Comparison of ENCODE assay signal across 8 mouse cellular contexts in genomic region chr12:74320318-74320717, GRCm38 (mm10). TPM values are rescaled to one million over a fixed set of nuclear protein-coding genes. Genes with fewer than 3 reads are reported as not detected.
DNase-seq lines count a peak whose midpoint lies in the region; ATAC-seq and TF ChIP-seq lines count a peak whose summit lies in the region.

No protein-coding gene starts in this region.

- no peaks in the 10 kb centered on the region for H3K36me3 ChIP-seq in G1E (replicated peaks)
- H3K36me3 ChIP-seq in small intestine, adult 2 months (ENCODE audit: control insufficient read depth, insufficient read depth, low read length), result no peaks in the 10 kb centered on the region

- no peak for TF ChIP-seq POLR2A in small intestine, adult 2 months (IDR thresholded peaks at IDR 0.05; ENCODE audit: low read depth, low read length)

- 13% methylated on average over 10 of the region's 10 CpGs for WGBS in small intestine, adult 2 months

- no peak overlapping the region for H3K27ac ChIP-seq in small intestine, adult 2 months (ENCODE audit: insufficient read depth, low read depth, low read length)

- peak; percentile 75 for DNase-seq in CD4-positive, CD25-positive, alpha-beta regulatory T cell, adult 2 months (ENCODE audit: low read depth, low spot score)
- DNase-seq in G1E (ENCODE audit: low spot score), result peak; percentile 16
- DNase-seq in cerebellum, adult 9-11 months, result peak; percentile 29
- DNase-seq in layer of hippocampus, adult 9-10 months (ENCODE audit: low spot score), result peak; percentile 62

- H3K9me3 ChIP-seq in G1E (replicated peaks), result peaks cover 10% of the 10 kb centered on the region; the same call in 1 of the 2 replicates

- no peaks in the 10 kb centered on the region for H3K4me1 ChIP-seq in G1E (ENCODE audit: insufficient read depth, low read depth, low read length)
- no peaks in the 10 kb centered on the region for H3K4me1 ChIP-seq in small intestine, adult 2 months (ENCODE audit: control insufficient read depth, insufficient read depth, insufficient read length, low read length)

- no peak overlapping the region for H3K4me3 ChIP-seq in G1E (ENCODE audit: low read depth, low read length)
- no peak overlapping the region for H3K4me3 ChIP-seq in small intestine, adult 2 months (ENCODE audit: low read depth, low read length)

- peak; percentile 87 for TF ChIP-seq CTCF in G1E (IDR thresholded peaks at IDR 0.05; ENCODE audit: low read depth, low read length)
- TF ChIP-seq CTCF in small intestine, adult 2 months (IDR thresholded peaks at IDR 0.05; ENCODE audit: extremely low read depth, insufficient read length, insufficient replicate concordance, low read depth, low read length), result peak; percentile 84; the same call in 1 of the 2 replicates

- no peaks in the 10 kb centered on the region for H3K27me3 ChIP-seq in G1E (ENCODE audit: insufficient read depth, low read length)
- H3K27me3 ChIP-seq in small intestine, adult 2 months (ENCODE audit: control insufficient read depth, insufficient read depth, low read length), result no peaks in the 10 kb centered on the region

- no peak for ATAC-seq in CD4-positive, CD25-positive, alpha-beta regulatory T cell, adult 4 months
- 0 out of 2 replicates have a peak, but pooled peaks have one; percentile 46 for ATAC-seq in G1E (ENCODE audit: extremely low read depth, insufficient number of reproducible peaks, low FRiP score, poor library complexity, severe bottlenecking)
- ATAC-seq in granulocyte monocyte progenitor cell, adult 5-6 weeks (replicated peaks; ENCODE audit: poor library complexity, severe bottlenecking), result peak; percentile 73
- peak; percentile 76 for ATAC-seq in megakaryocyte, adult 5-6 weeks (ENCODE audit: poor library complexity, severe bottlenecking)

RNA-seq across cellular contexts. Expression of gene Gm11042, which starts 4.1 kb away (rescaled TPM):
- polyA plus RNA-seq in CD4-positive, CD25-positive, alpha-beta regulatory T cell, adult 4 months (2017; shearing (Covaris generic)), result not detected
- total RNA-seq in G1E (2014; fragmentation: Nextera tagmentation), result not detected in 2 replicates
- total RNA-seq in G1E (2017), result not detected in 2 replicates
- polyA plus RNA-seq in G1E (2012), result not detected in 2 replicates
- total RNA-seq in granulocyte monocyte progenitor cell, adult 5-6 weeks (2014; fragmentation: Nextera tagmentation), result not detected in 2 replicates
- not detected in 2 replicates for total RNA-seq in granulocyte monocyte progenitor cell, adult 5-6 weeks (2017)
- not detected in 2 replicates for total RNA-seq in megakaryocyte, adult 5-6 weeks (2015)
- total RNA-seq in megakaryocyte, adult 5-6 weeks (2017), result not detected in 2 replicates
- not detected in 2 replicates for polyA plus RNA-seq in small intestine, adult 2 months (2012; rRNA removed)

Comparison
In these comparisons a context has a peak if more than half of its experiments do, and no peak if none do; other contexts are left out.
1. DNase-seq: peak in every context shown above with its lines; median percentile 75 in CD4-positive, CD25-positive, alpha-beta regulatory T cell, adult 2 months; 62 in layer of hippocampus, adult 9-10 months; 29 in cerebellum, adult 9-11 months; 16 in G1E.